Mouse (Mus musculus) CH12.LX (cell line): ENCODE measurements around the gene Baiap3.

ENCODE experiments used
- CHD2 ChIP-seq: IDR thresholded peaks from 2 replicates; pipeline ENCODE4 v1.6.1; 2011; ENCODE audit warnings: low read length, improper control_type of control experiment
- CTCF ChIP-seq, 2 experiments: IDR thresholded peaks in 1 of 2; conservative IDR thresholded peaks in 1 of 2; 2 replicates each; pipeline ENCODE4 v1.5.1; 2011 to 2012; ENCODE audit warnings: low read depth in 2 of 2, low read length in 2 of 2, improper control_type of control experiment in 1 of 2, inconsistent platforms in 1 of 2, mild to moderate bottlenecking in 1 of 2, moderate library complexity in 1 of 2
- KAT2A ChIP-seq: IDR thresholded peaks from 2 replicates; pipeline ENCODE4 v1.6.1; 2012; ENCODE audit warnings: low read length, improper control_type of control experiment, inconsistent platforms; ENCODE audit not compliant: insufficient replicate concordance

DNA sequence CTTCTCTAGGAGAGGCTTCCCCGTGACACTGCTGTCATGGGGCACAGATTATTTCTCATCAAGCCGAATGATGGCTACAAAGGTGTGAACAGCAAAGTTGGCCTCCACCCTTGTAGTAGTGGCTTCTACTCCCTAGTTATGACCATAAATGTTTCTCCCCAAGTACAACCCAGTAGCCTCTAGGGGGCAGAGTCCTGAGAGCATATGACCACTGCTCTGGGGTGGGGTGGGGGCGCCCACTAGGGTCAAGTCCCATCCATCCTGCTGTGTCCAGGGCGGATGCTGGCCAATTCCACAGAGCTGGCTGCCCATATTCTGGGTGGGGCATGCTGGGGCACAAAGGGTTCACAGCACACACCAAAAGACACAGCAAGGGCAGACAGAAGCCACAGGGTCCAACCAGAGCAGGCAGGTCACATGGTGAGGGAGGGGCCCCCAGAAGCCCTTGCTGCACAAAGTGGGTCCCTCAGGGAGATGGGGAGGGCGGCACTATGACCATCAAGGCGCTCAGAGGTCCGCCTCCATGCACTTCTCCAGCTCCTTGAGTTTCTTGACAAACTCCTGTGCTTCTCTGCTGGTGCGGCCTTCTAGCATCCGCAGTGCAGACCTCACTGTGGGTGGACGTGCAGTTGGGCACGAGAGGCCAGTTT is 12.9 kb downstream of the Baiap3 start:
- TF ChIP-seq CHD2 (no peak), CTCF (conservative IDR thresholded peaks at IDR 0.05 in 1 of 2, IDR thresholded peaks at IDR 0.05 in 1 of 2; ENCODE audit: low read depth in 2 of 2, low read length in 2 of 2) (peak in 1 of 2 experiments; percentile 50; a peak in 2 of 4 replicates), KAT2A (no peak)
